Mouse (Mus musculus) neutrophil, adult 83 days (primary cell): Measurements from ENCODE around the gene Phf11c. TPM values are rescaled to one million over a fixed set of nuclear protein-coding genes. Genes with fewer than 3 reads are reported as not detected.

Experiments used
- total RNA-seq, 2 experiments: library from RNA; stranded (reverse); gene quantifications; one replicate each; pipeline ENCODE4 v1.2.4; 2023

Phf11c gene
- 1 to 10 TPM; 1.4 to 1.8 TPM for total RNA-seq

GRCm38 (mm10) chr14:59395281-59395680, at the start of gene Phf11c:
Phf11c (minus strand) TSS chr14:59395381.

GRCm38 (mm10) chr14:59440558-59441471, 45.6 kb upstream of the Phf11c start, which contains the start of the genes Setdb2 and Cab39l:
Setdb2 (minus strand) TSS chr14:59440884.
Cab39l (plus strand) TSS chr14:59440972.

GRCm38 (mm10) chr14:59365244-59365644, 29.9 kb downstream of the Phf11c start, which contains the start of gene Phf11d:
Phf11d (minus strand) TSS chr14:59365470.

GRCm38 (mm10) chr14:59341189-59341588, 54.0 kb downstream of the Phf11c start, which contains the start of gene Phf11b:
Phf11b (minus strand) TSS chr14:59341351.

Other genes starting within 250 kb of the Phf11c start
- gene Gm5142, start 216.6 kb downstream of the Phf11c start, total RNA-seq: not detected
- 1 to 10 TPM; 8.5 to 10.0 TPM for gene Rcbtb1, start 194.2 kb downstream of the Phf11c start, total RNA-seq
- gene Gm6904, start 135.2 kb downstream of the Phf11c start, total RNA-seq: under 1 TPM in 1 of 2 experiments, not detected in 1; 0.93 TPM
- 1 to 10 TPM in 1 of 2 experiments, under 1 TPM in 1; 0.94 to 1.1 TPM for gene Phf11a, start 97.9 kb downstream of the Phf11c start, total RNA-seq
- gene Phf11b, start 54.0 kb downstream of the Phf11c start, total RNA-seq: 1 to 10 TPM; 5.5 to 6.4 TPM
- 1 to 10 TPM; 3.3 to 4.5 TPM for gene Phf11d, start 29.9 kb downstream of the Phf11c start, total RNA-seq
- 10 to 100 TPM; 14.3 to 20.0 TPM for gene Setdb2, start 45.5 kb upstream of the Phf11c start, total RNA-seq
- gene Cab39l, start 45.6 kb upstream of the Phf11c start, total RNA-seq: 10 to 100 TPM; 14.2 to 15.6 TPM
- gene Cdadc1, start 202.6 kb upstream of the Phf11c start, total RNA-seq: 10 to 100 TPM; 35.7 to 40.7 TPM
- under 1 TPM; 0.18 to 0.29 TPM for gene Shisa2, start 229.9 kb upstream of the Phf11c start, total RNA-seq